Mouse (Mus musculus): ENCODE measurements at regions not wholly inside any gene's neighbourhood (a gene's known extent, or its start where the extent isn't known, plus 50 kb on each side); places are given as distances from the start of the nearest gene placed in this dataset.

- no peak for TF ChIP-seq MAX (IDR thresholded peaks at IDR 0.05; ENCODE audit: low read depth)
- TF ChIP-seq CEBPB (IDR thresholded peaks at IDR 0.05; ENCODE audit: insufficient read depth, poor library complexity, severe bottlenecking): no peak
These were observed 223.8 kb upstream of the Habp2 start for GRCm38 (mm10) chr19:56063099-56063498.

Measured in myocyte (in vitro differentiated cells).